Comparison of ENCODE assay signal across 7 mouse cellular contexts in genomic region chr13:51930301-51930747, GRCm38 (mm10).
DNase-seq lines count a peak whose midpoint lies in the region.

No protein-coding gene starts in this region.

- peak; percentile 21 to 24 for DNase-seq in left cerebral cortex, adult 18-20 months (ENCODE audit: low spot score in 2 of 2)
- no peak for DNase-seq in left cerebral cortex, adult 11 months (ENCODE audit: low spot score)
- DNase-seq in adrenal gland, postnatal 14 days: peak; percentile 72
- peak; percentile 23 to 24 for DNase-seq in cerebellum, postnatal 36 days
- DNase-seq in heart, postnatal 4 days: peak; percentile 39
- peak; percentile 58 to 70 for DNase-seq in right cerebral cortex, postnatal 10 days (ENCODE audit: low spot score in 2 of 2)
- no peak for DNase-seq in spleen, postnatal 4 days (ENCODE audit: low spot score in 2 of 2)

Comparison
In these comparisons a context has a peak if more than half of its experiments do, and no peak if none do; other contexts are left out.
1. DNase-seq: peak in left cerebral cortex, adult 18-20 months (2 of 2), adrenal gland, postnatal 14 days (single experiment), cerebellum, postnatal 36 days (2 of 2), heart, postnatal 4 days (single experiment) and right cerebral cortex, postnatal 10 days (2 of 2); none in left cerebral cortex, adult 11 months (single experiment) and spleen, postnatal 4 days (0 of 2).